Mouse (Mus musculus) midbrain, embryonic 12.5 days (tissue): ENCODE data around the gene Sds. TPM values are rescaled to one million over a fixed set of nuclear protein-coding genes. Genes with fewer than 3 reads are reported as not detected.
A peak's percentile ranks its signal among the peaks of the same experiment; 100 is the strongest.

Experiments
- ATAC-seq: fragments of 200-750 bp; cut with Nextera tagmentation; 2 replicates; pipeline ENCODE4 v1.8.0; 2017; ENCODE audit warnings: low read depth, moderate TSS enrichment, moderate library complexity; ENCODE audit not compliant: low FRiP score
- H3K27ac ChIP-seq: fragments of 300-500 bp; sonication (generic); replicated peaks from 2 replicates; pipeline ENCODE4 v1.5.1; 2016; ENCODE audit warnings: mild to moderate bottlenecking
- H3K27me3 ChIP-seq: fragments of 300-500 bp; sonication (generic); 2 replicates; pipeline ENCODE4 v1.6.1; 2016; ENCODE audit warnings: mild to moderate bottlenecking
- H3K36me3 ChIP-seq: fragments of 300-500 bp; sonication (generic); 2 replicates; pipeline ENCODE4 v1.6.1; 2016
- H3K4me1 ChIP-seq: fragments of 300-500 bp; sonication (generic); 2 replicates; pipeline ENCODE4 v1.6.1; 2016
- H3K4me2 ChIP-seq: fragments of 300-500 bp; sonication (generic); replicated peaks from 2 replicates; pipeline ENCODE4 v1.6.1; 2016; ENCODE audit warnings: mild to moderate bottlenecking, moderate library complexity
- H3K4me3 ChIP-seq: fragments of 300-500 bp; sonication (generic); 2 replicates; pipeline ENCODE4 v1.5.1; 2016; ENCODE audit warnings: mild to moderate bottlenecking
- H3K9ac ChIP-seq: fragments of 300-500 bp; sonication (generic); replicated peaks from 2 replicates; pipeline ENCODE4 v1.6.1; 2016; ENCODE audit warnings: mild to moderate bottlenecking, moderate library complexity
- H3K9me3 ChIP-seq: fragments of 300-500 bp; sonication (generic); 2 replicates; pipeline ENCODE4 v1.6.1; 2016; ENCODE audit warnings: mild to moderate bottlenecking
- WGBS: fragments of 180-500 bp; shearing (Covaris S2); methylation state at CpG from one replicate; pipeline ENCODE4 v1.1.7; 2016; 5-methylcytosine and 5-hydroxymethylcytosine counted together
- polyA plus RNA-seq: library from polyadenylated mRNA; unstranded; fragments of >200 nt; fragmentation: Nextera tagmentation; extraction: Ambion mirVana; gene quantifications from 2 replicates; pipeline ENCODE4 v1.2.1, GENCODE M21; 2016

Gene Sds
- polyA plus RNA-seq, 1 experiment from 2014 or later: not detected

DNA sequence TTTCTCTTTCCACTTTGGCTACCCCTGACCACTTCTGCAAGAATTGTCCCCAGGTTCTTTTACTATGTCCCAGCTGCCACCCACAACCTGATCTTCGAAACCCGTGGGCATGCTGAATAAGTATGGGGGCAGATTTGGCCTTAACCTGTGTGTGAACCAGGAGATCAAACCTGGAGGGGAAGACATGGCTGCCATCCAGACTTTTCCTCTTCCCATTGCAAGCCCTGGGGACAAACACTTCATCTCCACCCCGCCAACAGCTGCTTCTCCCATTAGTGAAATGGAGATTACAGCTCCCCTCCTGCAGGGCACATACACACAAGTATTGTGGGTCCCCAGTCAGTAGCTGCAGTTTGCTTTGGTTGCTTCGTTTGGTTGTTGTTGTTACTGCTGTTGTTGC is 31.0 kb downstream of the Sds start:
- Histone ChIP-seq H3K9me3 (no peaks in the 10 kb centered on the region), H3K4me1 (peaks cover 17% of the 10 kb centered on the region), H3K27ac (no peak overlapping the region), H3K27me3 (peaks cover 15% of the 10 kb centered on the region), H3K9ac (no peak overlapping the region), H3K4me2 (no peak overlapping the region), H3K4me3 (no peak overlapping the region), H3K36me3 (no peaks in the 10 kb centered on the region)
- no peak for ATAC-seq
- WGBS: 63% methylated on average over 4 of the region's 4 CpGs

DNA sequence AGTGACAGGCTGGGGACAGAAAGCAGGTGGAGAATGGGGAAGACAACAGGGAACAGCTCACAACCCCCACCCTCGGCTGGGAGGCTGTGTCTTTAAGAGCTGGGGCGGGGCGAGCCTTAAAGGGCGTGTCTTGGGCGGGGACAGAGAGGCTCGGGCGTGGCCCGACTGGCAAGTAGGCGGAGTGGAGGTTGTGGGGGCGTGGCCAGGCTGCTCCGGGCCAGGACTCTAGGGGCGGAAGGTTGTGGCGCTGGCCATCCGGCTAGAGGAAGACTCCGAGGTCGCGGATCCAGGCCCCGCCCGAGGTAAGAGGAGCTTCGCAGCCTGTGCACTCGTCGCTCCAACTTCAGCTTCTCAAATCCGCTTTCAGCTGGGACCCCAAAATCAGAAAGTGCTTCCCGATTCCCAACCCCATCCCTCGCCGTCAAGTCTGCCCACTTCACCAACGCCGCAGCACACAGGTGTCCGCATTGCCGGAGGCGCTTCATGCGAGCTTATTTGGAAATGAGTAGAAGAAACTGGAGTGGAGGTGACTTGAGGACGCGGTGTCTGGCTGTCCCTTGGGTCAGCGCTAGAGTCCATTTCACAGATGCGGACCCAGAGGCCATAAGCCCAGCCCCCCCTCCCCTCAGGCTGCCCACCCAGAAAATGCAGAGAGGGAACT is 34.8 kb downstream of the Sds start, which contains the start of gene Slc8b1:
Slc8b1 (plus strand) TSS at position 187 of the 661 bp plus-strand sequence.
- H3K36me3 ChIP-seq: no peaks in the 10 kb centered on the region
- H3K4me2 ChIP-seq: peak within 1 kb of the TSS; percentile 60
- H3K9ac ChIP-seq: peak within 1 kb of the TSS; percentile 24; the same call in 1 of the 2 replicates
- WGBS: 1% methylated on average over 36 of the region's 36 CpGs
- peak within 1 kb of the TSS; percentile 44 for H3K4me3 ChIP-seq
- H3K27ac ChIP-seq: no peak within 1 kb of the TSS
- no peaks in the 10 kb centered on the region for H3K9me3 ChIP-seq
- peak; percentile 84 for ATAC-seq
- H3K4me1 ChIP-seq: peaks cover 15% of the 10 kb centered on the region
- peaks cover 15% of the 10 kb centered on the region for H3K27me3 ChIP-seq

DNA sequence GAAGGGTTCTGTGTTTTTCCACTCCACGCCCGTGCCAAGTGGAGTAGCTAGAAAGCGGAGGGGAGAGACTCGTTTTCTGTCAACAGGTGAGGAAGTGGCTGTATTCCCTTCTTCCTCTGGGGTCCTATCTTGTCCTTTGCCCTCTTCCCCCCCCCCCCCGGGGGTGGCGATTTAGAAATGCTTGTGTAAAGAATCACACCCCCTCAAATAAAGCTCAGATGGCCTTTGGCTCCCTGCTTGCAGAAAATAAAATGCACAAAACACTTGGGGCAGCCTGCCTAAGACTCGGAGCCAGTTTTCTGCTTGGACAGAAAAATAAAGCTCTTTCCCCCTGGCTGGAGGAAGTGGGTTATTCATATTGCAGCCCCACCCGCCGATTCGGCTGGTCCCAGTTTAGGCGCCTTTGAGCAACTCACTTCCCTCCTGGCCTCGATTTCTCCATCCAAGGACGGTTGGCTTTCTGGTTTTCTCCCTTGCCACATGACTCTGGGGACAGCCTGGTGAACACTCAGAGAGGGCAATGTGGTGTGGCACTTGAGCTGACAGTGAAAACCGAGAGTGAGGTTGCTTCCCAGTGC is 35.4 kb downstream of the Sds start:
- Histone ChIP-seq H3K9ac (no peak overlapping the region), H3K4me3 (peak overlapping the region; percentile 44; the same call in 1 of the 2 replicates), H3K9me3 (no peaks in the 10 kb centered on the region), H3K4me2 (peak overlapping the region; percentile 60), H3K27me3 (peaks cover 15% of the 10 kb centered on the region), H3K4me1 (peaks cover 15% of the 10 kb centered on the region), H3K27ac (no peak overlapping the region), H3K36me3 (no peaks in the 10 kb centered on the region)
- ATAC-seq: no peak
- 37% methylated on average over 13 of the region's 14 CpGs for WGBS

GRCm38 (mm10) chr5:120512911-120513555 is 36.7 kb downstream of the Sds start:
- Histone ChIP-seq H3K4me2 (no peak overlapping the region), H3K27ac (no peak overlapping the region), H3K9me3 (no peaks in the 10 kb centered on the region), H3K9ac (no peak overlapping the region), H3K4me3 (no peak overlapping the region), H3K36me3 (no peaks in the 10 kb centered on the region), H3K27me3 (peaks cover 15% of the 10 kb centered on the region), H3K4me1 (peaks cover 15% of the 10 kb centered on the region)
- 34% methylated on average over 15 of the region's 15 CpGs for WGBS
- peak; percentile 62 for ATAC-seq

- Histone ChIP-seq H3K4me3 (no peak overlapping the region), H3K4me1 (peaks cover 15% of the 10 kb centered on the region), H3K4me2 (no peak overlapping the region), H3K36me3 (no peaks in the 10 kb centered on the region), H3K27me3 (peaks cover 15% of the 10 kb centered on the region), H3K9ac (no peak overlapping the region), H3K27ac (no peak overlapping the region), H3K9me3 (no peaks in the 10 kb centered on the region)
- WGBS: 94% methylated on average over 9 of the region's 9 CpGs
- ATAC-seq: no peak
Observed at GRCm38 (mm10) chr5:120514031-120514677, 37.8 kb downstream of the Sds start.

- Histone ChIP-seq H3K4me3 (no peak overlapping the region), H3K9ac (no peak overlapping the region), H3K4me1 (peaks cover 15% of the 10 kb centered on the region), H3K36me3 (no peaks in the 10 kb centered on the region), H3K27me3 (peaks cover 15% of the 10 kb centered on the region), H3K27ac (no peak overlapping the region), H3K9me3 (no peaks in the 10 kb centered on the region), H3K4me2 (no peak overlapping the region)
- ATAC-seq: no peak
- 52% methylated on average over 4 of the region's 4 CpGs for WGBS
Observed at GRCm38 (mm10) chr5:120514754-120515153, 38.4 kb downstream of the Sds start.

DNA sequence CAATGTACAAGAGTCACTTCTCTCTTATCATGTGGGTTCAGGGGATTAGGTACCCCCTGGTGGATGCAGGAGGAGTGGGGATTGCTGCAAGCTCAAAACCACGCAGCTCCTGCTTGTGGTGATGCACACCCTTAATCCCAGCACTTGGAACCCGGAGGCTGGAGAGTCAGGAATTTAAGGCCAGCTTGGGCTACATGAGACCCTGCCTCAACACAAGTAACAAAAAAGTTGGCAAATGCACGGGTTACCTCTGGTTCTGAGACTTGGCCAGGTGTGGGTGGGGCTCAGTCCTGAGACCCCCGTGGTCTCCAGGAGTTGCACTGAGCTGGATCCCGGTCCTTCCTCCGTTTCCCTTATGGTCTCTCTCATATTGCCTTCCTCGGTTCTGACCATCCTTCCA is 39.1 kb downstream of the Sds start:
- WGBS: 73% methylated on average over 7 of the region's 7 CpGs

DNA sequence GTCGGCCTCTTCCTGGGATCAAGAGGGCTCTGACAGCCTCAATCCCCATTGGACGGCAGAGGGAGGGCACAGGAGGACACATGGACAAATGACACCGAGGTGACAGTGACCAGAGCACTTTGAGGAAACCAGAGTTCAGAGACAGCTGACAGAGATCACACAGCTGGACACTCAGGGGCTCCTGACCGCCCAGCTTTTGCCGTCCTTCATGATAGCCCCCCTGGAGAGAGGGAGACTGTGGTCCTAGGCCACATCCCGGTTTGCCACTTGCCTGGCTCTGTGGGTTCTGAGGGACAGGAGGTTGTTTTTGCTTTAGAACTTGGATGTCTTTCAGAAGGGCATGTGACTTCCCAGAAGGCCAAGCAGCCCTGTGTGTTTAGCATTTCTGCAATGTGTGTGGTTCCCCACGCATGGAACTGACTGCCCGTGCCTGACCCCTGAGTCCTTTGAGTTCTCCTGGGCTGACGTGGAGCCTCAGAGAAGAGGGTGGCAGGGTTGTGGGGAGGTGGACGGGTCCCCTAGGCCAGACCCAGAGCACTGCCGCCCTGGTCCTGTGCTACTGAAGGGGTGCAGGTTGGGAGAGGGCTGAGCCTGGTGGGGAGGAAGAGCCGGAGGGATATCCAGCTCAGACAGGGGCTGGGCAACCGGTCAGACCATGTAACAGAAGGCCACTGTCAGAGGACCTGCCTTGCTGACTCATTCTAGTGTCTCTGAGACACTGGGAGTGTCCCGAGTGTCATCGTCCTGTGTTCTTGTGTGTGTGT is 40.1 kb downstream of the Sds start:
- 69% methylated on average over 15 of the region's 15 CpGs for WGBS
- Histone ChIP-seq H3K9me3 (no peaks in the 10 kb centered on the region), H3K36me3 (no peaks in the 10 kb centered on the region), H3K4me2 (no peak overlapping the region), H3K4me3 (no peak overlapping the region), H3K27ac (no peak overlapping the region), H3K9ac (no peak overlapping the region), H3K27me3 (peaks cover 12% of the 10 kb centered on the region), H3K4me1 (0 out of 2 replicates have a peak, but pooled peaks cover 5% of the 10 kb centered on the region)
- ATAC-seq: no peak

More for the DNA sequence above, 39.1 kb downstream of the Sds start:
- peaks cover 15% of the 10 kb centered on the region for H3K27me3 ChIP-seq
- no peak for ATAC-seq
- peaks cover 11% of the 10 kb centered on the region for H3K4me1 ChIP-seq
- H3K9me3 ChIP-seq: no peaks in the 10 kb centered on the region
- H3K27ac ChIP-seq: no peak overlapping the region
- no peak overlapping the region for H3K9ac ChIP-seq
- no peaks in the 10 kb centered on the region for H3K36me3 ChIP-seq
- H3K4me3 ChIP-seq: no peak overlapping the region
- H3K4me2 ChIP-seq: no peak overlapping the region

GRCm38 (mm10) chr5:120517552-120517951 is 41.2 kb downstream of the Sds start:
- Histone ChIP-seq H3K4me2 (no peak overlapping the region), H3K9ac (no peak overlapping the region), H3K4me3 (no peak overlapping the region), H3K4me1 (0 out of 2 replicates have a peak, but pooled peaks cover 5% of the 10 kb centered on the region), H3K36me3 (no peaks in the 10 kb centered on the region), H3K9me3 (no peaks in the 10 kb centered on the region), H3K27me3 (peaks cover under 1% of the 10 kb centered on the region; the same call in 1 of the 2 replicates), H3K27ac (no peak overlapping the region)
- no peak for ATAC-seq
- 60% methylated on average over 9 of the region's 9 CpGs for WGBS

GRCm38 (mm10) chr5:120522649-120523048 is 46.3 kb downstream of the Sds start:
- no peak overlapping the region for H3K4me2 ChIP-seq
- H3K4me3 ChIP-seq: no peak overlapping the region
- H3K27ac ChIP-seq: no peak overlapping the region
- H3K36me3 ChIP-seq: no peaks in the 10 kb centered on the region
- no peak overlapping the region for H3K9ac ChIP-seq
- no peaks in the 10 kb centered on the region for H3K9me3 ChIP-seq
- 68% methylated on average over 3 of the region's 3 CpGs for WGBS
- ATAC-seq: no peak
- H3K27me3 ChIP-seq: no peaks in the 10 kb centered on the region
- no peaks in the 10 kb centered on the region for H3K4me1 ChIP-seq

DNA sequence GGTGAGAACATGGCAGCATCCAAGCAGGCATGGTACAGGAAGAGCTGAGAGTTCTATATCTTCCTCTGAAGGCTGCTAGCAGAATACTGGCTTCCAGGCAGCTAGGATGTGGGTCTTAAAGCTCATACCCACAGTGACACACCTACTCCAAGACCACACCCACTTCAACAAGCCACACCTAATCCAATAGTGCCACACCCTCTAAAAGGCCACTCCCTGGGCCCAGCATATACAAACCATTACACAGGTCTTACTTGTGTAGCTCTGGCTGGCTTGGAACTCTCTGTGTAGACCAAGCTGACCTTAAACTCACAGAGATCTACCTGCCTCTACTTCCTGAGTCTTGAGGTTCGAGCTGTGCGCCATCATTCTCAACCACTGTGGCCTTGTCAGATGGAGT is 48.4 kb downstream of the Sds start:
- Histone ChIP-seq H3K9ac (no peak overlapping the region), H3K4me1 (no peaks in the 10 kb centered on the region), H3K9me3 (no peaks in the 10 kb centered on the region), H3K4me2 (no peak overlapping the region), H3K4me3 (no peak overlapping the region), H3K27ac (no peak overlapping the region), H3K36me3 (no peaks in the 10 kb centered on the region), H3K27me3 (no peaks in the 10 kb centered on the region)
- WGBS: 86% methylated on average over 2 of the region's 2 CpGs
- no peak for ATAC-seq
